Mouse (Mus musculus) retina, adult 2 months (tissue): ENCODE measurements around the gene Tbl1x.
A peak's percentile ranks its signal among the peaks of the same experiment; 100 is the strongest.
"Not testable (repeated sequence)": the region's sequence is repeated elsewhere in the genome, so short reads cannot be mapped to it uniquely, and the experiment has no call there.

Experiments used
- DNase-seq: peaks from one replicate; pipeline ENCODE4 v3.0.0-alpha.2; 2012; ENCODE audit warnings: low read depth, low spot score

Tbl1x gene

DNA sequence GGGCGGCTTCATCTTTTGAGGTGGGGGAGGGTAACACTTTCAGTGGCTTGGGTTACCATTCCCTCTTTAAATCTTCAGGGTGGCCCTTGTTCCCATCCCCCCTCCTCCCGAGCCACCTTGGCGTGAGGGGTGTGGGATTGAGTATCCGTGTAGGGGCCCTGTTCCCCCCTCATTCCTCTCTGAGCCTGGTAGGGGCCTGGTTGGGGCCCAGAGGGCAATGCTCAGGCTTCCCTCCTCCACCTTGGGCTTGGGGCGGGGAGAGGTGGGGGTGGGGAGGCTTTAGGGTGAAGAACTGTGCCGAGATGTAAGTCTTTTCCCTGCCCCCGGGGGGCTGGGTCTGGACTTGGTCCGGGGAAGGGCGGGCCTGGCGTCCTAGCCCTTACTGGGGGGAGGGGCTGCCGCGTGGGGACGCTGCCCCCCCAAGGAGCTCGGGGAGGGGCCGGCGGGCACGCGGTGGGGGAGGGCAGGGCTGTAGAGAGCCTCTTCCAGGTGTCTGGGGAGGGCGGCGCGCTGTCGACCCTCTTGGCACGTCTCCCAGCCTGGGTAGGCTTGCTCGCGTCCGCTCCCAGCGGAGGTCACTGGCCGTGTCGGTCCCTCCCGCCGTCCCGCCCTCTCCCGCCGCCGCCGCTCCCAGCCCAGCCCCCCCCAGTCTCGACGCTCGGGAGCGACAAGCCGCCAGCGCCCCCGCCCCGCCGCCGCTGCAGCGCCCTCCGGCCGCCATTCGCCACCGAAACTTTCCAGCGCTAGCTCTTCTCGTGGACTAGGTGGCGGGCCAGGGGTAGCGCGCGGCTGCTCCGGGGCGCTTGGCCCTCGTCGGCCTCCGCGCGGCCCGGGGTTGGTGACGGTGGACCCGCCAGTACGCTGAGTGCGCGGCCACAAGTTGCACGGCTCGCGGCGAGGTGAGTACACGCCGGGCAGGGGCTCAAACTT, at the start of gene Tbl1x:
Gene Tbl1x, plus strand, starts transcription at position 643 of the 930 bp plus-strand sequence.
- peak; percentile 40 for DNase-seq

DNA sequence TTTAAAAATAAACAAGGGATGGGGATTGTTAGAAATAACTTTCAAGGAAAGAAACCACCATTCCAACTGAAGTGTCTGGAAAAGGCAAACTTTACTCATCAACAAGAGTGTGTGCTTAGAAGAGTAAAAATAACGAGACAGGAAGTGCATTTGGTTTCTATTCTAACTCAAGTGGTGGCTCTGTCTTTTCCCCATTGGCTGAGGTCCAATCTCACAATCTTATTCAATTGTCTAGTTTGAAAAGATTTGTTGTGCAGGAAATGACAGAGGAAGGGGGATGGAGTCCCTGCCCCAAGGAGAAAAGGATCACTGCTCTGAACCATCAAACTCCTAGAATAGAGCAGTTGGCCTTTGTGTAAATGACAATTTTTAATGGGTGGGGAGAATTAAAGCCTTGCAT, 41.6 kb upstream of the Tbl1x start:
- DNase-seq: no peak

DNA sequence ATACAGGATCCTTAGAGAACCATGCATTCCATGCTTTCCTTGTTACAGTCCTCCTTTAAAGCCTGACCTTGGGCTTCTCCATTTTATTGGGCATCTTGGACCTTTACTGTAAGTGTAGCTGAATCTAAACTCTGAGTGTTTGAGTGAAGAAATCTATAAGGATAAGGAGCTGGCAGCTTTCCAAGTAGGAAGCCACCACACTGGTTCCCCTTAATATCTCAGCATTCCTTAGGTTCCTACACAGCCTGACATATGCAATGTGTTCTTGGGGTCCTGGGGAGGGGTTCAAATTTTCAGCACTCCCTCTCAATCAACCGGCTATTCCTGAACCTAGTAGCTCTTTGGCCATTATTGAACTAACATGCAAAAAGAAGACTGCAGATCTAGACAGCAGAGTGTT, 38.0 kb upstream of the Tbl1x start:
- DNase-seq: no peak

DNA sequence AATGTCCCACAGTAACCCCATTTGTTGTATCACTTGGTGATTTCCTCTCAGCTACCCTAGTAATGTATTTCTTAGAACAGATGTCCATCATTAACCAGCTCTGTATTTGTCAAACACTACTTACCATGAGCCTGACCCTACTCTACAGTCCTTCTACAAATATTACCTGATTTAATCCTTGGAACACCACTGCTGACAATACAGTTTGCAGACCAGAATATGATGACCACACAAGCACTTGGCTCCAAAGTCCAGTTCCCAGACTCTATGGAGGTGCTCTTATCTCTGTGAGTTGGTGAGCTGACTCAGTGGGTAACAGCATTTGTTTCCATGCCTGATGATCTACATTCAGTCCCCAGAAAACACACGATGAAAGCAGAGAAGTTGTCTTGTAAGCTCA, 37.3 kb upstream of the Tbl1x start:
- DNase-seq: no peak

DNA sequence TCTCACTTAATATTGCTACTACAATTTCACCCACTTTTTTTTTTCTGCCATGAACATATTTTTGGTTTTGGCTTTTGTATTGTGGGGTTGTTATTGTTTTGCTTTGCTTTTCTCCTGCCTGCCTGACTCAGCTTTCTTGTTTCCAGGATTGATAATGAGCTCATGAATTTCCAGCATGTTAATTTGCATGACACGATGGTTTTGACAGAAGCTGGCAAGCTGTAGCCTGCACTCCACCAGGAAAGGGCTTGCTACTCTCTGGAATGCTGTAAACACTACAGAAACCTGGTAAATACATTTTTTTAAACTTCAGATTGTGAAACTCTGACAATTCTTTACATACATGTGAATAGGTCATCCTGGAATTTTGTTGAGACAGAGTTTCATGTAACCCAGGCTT, 36.3 kb upstream of the Tbl1x start:
- DNase-seq: no peak

DNA sequence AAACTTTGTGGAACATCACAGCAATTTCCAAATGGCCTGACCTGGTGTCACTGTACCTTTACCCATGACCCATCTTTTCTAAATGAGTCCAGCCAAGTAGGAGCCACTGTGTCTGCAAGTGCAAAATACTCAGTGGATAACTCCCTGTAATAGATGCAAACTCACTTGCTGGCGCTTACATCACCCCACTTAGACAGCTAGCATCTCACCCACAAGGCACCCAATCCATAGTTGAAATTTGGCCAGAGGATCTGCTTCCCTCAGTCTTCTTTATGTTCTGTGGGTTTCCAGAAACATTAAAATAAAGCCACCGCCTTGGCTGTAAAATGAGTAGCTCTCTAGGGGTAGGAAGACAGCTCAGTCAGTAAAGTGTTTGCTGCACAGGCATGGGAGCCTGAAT, 33.3 kb upstream of the Tbl1x start:
- DNase-seq: no peak

DNA sequence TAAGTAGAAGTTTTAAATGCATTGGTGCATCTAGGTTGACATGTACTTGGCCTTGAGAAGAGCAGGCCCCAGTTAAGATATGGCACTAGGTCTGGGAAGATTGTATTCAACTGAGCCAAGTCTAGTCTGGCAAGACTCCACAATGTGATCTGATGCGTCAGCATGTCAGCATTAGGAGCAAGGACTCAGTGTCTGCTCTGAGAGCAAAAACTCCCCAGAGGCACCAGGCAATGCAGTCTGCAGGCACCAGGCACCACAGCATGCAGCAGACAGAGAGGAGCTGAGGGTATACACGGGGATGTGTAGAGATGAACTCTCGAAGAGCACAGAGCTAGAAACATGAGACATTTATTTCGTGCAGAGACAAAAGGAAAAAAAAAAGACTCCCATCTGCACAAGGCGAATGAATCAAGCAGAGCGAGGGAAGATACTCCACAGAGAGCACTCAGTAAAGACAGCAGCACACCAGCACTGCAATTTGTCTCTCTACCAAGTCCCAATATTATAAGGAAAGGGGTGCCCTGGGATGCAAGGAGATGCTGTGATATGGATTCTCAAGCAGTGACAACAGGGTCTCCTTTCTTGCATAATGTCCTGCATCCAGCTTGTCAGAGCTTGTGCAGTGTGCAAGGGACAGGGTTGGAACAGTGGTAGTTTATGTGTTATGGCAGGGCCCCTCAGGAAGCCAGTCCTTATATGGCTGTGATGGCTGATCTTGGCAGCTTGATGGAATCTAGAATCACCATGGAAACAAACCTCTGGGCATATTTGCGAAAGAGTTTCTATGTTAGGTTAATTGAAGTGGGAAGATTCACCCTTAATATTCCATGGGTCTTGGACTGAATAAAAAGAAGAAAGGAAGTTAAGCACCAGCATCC, 22.7 kb upstream of the Tbl1x start:
- DNase-seq: no peak

DNA sequence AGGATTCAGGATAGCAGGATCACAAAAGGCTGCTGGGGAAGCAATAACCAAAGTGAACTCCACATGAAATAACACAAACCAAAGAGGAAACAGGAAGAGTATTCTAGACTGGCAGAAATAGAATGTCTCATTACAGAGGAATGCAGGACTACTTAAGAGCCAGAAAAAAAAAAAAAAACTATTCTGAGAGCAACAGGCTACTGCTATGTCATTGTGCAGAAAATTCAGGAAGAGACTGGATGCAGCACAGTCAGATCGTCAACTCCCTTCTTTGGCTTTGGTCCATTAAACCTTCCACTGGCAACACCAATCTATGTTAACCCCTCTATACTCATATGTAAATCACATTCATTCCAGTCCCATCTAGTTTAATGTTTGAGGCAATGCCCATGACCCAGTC, 20.7 kb upstream of the Tbl1x start:
- DNase-seq: no peak

DNA sequence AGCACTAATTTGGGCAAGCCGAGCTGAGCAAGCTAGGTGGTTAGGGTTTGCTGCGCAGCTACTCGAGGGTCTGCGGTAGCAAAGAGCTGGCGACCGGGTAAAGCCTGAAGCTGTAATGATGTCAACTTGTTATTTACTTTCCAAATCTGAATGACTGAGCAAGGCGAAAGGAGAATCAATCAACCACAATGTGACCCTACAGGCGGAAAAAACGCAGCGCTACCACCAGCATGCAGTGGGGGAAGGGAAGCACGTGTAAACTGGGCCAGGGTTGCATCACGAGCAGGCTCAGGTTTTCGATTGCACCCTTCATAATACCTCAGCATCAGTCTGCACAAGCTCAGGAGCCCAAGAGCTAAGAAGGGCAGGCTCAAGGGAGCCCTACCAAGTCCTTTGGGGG, 1.7 kb upstream of the Tbl1x start:
- peak; percentile 84 for DNase-seq

DNA sequence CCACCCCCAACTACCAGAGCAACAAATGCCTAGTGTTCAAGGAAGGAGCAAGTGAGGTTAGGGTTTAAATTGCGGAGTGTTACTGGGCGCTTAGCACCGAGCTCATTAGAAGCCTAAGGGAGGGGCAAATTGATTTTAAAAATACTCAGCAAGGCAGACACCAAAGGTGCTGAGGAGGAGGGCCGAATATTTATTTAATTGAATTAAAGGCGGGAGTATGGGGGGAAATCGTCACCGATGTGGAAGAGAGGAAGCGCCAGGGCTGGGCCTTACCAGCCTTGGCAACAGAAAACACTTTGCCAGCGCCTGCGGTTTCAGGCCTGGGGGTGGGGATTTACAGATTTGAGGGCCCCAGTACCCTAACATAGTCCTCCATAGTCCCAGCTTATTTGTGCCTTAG, 1.0 kb upstream of the Tbl1x start:
- DNase-seq: no peak

DNA sequence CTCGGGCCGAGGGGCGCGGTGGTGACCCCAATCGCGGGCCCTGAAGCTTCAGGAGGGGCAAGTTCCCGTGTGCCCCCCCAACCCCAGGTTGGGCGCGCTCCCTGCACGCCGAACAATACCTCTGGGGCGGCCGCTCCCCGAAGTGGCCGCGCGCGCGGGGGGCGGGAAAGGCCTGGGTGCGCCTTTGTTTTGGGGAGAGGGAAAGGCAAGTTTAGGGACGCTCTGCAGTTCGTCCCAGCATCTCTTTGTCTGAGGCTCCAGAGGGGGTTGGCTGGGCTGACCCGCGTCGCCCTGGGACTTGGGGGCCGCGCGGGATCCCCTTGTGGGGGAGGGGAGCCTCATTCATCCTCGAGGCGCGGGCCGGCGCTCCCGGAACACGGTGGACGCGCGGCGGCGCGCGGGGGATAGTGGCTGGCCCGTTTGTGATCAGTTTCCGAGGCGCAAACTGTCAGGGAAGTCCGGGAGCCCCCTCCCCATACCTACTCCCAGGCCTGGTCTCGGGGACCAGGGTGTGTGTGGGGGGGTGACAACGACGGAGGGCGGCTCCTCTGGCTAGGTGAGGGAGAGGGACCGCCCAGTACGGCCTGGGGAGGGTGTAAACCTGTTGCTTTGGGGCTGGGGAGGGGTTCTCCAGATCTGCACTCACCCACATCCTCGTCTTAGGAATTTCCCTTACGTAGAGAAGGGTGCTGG, 634 bp downstream of the Tbl1x start:
- no peak for DNase-seq

DNA sequence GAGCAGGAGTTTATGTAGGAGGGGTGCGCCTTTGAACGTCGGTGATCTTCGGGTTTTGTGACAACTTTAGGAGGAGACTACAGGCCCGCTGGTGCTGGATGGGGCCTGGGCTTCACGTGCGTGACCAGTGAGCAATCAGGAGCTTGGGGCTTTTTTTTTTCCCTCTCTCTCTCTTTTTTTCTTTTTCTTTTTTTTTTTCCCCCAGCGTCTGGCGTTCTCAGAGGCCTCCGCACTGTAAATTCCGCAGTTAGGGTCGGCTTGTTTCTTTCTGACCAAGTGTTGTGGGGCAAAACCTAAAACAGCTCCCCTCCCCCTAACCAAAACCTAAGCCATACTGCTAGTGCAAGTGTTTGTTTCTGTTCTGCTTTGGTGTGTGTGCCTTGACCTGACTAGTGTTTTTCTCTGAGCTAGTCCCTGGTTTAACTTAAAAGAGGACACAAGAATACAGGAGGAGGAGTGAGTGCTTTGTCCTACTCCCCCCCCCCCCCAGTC, 1.2 kb downstream of the Tbl1x start:
- no peak for DNase-seq

DNA sequence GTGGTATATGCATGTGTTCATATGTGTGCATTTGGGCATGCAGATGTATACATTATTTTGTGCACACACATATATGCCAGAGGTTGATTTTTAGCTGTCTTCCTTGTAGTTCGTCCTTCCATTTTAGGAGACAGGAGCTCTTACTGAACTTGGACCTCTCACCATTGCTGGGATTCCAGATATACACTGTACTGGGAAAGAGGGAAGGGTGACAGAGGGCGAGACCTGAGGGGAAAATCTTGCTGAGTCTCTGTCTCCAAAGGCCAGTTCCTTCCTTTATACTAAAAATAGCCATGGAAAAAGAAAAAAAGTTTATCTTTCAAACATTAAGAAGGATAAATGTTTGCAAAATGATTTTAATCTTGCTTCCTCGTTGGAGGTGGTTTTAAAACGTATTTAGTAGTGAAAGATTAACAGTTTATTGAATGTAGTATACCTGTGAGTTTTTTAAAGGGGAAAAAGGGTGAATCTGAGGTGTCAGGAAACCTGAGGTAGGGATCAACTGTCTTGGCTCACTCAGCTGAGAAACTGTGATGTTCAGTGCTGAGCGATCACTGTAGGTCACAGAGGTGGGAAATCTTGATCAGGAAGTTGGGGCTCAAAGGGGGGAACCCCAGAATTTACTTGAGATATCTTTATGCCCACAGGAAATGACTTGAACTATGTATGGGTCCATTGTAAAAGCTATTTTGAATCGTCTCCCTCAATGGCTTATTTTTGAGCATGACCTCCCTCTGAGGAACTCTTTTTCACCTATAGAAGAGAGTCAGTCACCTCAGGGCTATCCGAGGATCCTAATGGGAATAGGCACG, 6.7 kb downstream of the Tbl1x start:
- no peak for DNase-seq

DNA sequence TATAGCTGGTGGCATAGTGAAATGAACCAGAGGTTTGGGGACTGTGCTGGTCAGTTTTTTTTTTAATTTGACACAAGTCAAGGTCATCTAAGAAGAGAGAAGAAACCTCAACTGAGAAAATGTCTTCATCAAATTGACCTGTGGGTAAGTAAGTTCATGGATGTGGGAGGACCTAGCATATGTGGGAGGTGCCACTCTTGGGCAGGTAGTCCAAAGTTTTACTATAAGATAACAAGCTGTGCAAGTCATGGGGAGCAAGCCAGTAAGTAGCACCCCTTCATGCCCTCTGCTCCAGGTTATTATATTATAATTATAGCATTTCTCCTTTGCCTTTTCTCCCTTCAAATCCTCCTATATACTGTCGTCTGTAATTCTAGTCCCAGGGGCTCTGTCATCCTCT, 8.1 kb downstream of the Tbl1x start:
- no peak for DNase-seq

DNA sequence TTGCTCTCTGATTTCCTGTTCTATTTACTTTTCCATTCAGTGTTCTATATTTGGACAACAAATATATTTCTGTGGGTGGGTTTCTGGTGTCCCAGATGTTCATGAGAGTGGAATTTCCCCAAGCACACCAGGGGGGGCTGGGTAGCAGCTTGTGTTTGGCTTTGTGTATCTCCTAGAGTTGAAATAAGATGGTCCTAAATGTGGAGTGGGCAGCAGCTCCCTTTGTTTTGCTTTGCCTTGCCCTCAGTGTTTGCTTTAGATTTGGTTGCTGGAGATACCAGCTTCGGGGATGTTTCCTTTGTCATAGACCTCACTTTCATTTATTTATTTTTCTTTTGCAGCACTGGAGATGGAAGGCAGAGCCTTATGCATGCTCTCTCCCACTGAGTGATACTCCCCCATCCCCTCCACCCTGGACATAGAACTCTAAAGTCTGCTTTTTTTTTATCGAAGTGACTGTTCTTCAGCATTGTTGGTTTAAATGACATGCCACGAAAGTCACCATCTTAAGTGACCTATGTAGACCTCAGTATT, 12.1 kb downstream of the Tbl1x start:
- DNase-seq: no peak

DNA sequence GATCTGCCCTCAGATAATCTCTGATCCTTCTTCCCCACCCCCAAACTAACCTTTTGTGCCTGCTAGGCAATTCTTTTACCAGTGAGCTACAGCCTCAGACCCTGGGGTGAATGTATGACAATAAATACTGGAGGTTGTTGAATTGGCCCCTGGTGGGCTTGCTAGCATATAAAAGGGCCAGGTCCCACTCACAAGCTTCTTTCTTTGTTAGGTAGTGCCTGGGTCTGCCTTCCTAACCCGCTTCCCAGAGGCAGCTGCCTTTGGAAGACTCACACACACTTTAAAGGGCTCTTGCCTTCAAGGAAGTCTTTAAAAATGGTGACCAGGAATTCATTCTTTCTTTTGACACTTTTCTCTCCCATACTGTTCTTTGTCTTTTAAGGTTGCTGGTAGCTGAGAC, 14.4 kb downstream of the Tbl1x start:
- DNase-seq: no peak

DNA sequence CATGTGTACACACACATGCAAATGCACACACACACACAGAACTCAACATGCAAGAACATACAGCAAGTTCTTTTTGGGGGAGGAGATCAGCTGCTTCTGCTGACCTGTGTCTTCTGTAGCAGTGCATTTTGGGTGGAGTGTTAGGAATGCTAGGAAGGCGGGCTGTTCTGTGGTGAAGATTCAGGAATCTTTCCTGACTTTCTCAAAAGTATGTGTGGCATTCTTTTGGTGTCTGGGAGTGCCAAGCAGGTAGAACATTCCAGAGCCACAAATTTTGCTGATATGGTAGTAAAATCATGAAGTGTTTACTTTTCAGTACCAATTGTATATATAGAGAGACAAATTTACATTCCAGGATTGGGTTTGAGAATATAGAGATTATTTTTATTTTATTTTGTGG, 17.6 kb downstream of the Tbl1x start:
- no peak for DNase-seq

DNA sequence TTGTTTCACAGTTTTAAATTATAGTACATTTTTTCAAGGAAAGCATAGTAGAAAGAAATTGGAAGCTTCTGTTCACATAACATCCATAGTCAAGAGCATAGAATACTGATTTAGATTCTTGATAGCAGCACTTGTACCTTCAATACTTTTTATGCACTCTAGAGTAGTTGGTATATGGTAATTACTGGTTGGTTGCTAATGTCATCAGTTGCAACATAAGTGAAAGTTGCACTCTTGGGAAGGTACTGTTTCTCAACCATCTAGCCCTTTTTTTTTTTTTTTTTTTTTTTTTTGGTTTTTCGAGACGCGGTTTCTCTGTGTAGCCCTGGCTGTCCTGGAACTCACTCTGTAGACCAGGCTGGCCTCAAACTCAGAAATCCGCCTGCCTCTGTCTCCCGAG, 20.2 kb downstream of the Tbl1x start:
- DNase-seq: no peak

DNA sequence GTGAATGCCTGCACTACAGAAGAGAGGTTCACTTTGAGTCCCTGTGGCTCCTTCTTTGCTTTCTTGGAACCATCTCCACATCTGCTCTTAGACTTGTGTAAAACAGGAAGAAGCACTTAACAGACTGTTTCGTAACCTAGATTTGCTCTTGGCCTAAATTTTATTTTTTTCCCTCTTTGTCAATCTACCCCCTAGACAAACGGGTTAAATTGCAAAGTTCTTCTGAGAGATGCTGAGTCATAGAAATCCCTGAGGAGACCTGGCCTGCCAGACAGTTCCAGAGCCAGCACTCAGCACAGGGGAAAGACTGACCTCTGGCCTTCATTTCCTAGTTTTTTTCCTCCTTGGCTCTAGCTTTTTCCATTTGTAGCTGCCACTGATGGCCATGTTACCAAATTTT, 23.1 kb downstream of the Tbl1x start:
- no peak for DNase-seq

DNA sequence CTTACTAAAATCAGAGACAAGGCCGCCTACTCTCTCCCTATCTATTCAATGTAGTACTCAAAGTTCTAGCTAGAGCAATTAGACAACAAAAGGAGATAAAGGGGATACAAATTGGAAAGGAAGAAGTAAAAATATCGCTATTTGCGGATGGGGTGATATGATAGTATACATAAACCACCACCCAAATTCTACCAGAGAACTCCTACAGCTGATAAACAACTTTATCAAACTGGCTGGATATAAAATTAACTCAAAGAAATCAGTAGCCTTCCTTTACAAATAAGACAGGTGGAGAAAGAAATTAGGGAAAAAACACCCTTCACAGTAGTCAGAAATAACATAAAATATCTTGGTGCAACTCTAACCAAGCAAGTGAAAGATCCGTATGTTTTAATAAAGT, 29.0 kb downstream of the Tbl1x start:
- DNase-seq: not testable (repeated sequence)

DNA sequence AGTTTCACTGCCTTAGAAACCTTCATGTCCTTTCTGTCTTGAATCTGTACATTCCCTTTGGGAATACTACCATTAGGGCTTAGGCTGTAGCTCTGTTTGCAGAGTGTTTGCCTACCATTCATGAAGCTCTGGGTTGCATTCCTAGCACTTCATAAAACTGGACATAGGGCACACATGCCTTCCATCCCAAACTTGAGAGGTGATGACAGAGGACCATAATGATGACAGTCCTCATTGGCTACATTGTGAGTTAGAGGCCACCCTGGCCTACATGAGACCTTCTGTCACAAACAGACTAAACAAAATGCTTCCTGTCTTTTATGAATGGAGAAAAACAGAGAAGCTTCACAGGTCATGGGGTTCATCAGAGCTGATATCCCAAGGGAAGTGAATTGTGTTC, 33.2 kb downstream of the Tbl1x start:
- DNase-seq: no peak
